Mouse (Mus musculus) CH12.LX (cell line): ENCODE results near the gene Calcoco1. TPM values are rescaled to one million over a fixed set of nuclear protein-coding genes. Genes with fewer than 3 reads are reported as not detected.

ENCODE experiments used
- DNase-seq: peaks from one replicate; pipeline ENCODE4 v3.0.0-alpha.2; 2013; ENCODE audit errors: extremely low read depth
- H3K27ac ChIP-seq: 2 replicates; pipeline ENCODE4 v1.5.1; 2012; ENCODE audit warnings: low read depth, mild to moderate bottlenecking, control low read depth, moderate library complexity; ENCODE audit not compliant: insufficient read depth
- H3K27me3 ChIP-seq: replicated peaks from 2 replicates; pipeline ENCODE3; 2012; ENCODE audit warnings: inconsistent platforms
- H3K36me3 ChIP-seq, 2 experiments: replicated peaks in 1 of 2; 2 replicates each; pipeline versions ENCODE3 to v1.6.1; 2012; ENCODE audit warnings: inconsistent platforms in 1 of 2, low read length in 1 of 2, mild to moderate bottlenecking in 1 of 2, mixed read lengths in 1 of 2, moderate library complexity in 1 of 2; ENCODE audit not compliant: control insufficient read depth in 1 of 2, insufficient read depth in 1 of 2
- H3K4me1 ChIP-seq, 2 experiments: 2 replicates each; pipeline ENCODE4 v1.6.1; 2012; ENCODE audit warnings: inconsistent platforms in 1 of 2, moderate library complexity in 1 of 2; ENCODE audit not compliant: insufficient read depth in 2 of 2, control insufficient read depth in 1 of 2
- H3K4me2 ChIP-seq: 2 replicates; pipeline ENCODE4 v1.6.1; 2012; ENCODE audit warnings: low read depth, mild to moderate bottlenecking, control low read depth; ENCODE audit not compliant: poor library complexity, insufficient read depth, severe bottlenecking
- H3K4me3 ChIP-seq, 3 experiments: fragments of 150-350 bp in 1 of 3; sonication (generic) in 1 of 3; replicated peaks in 1 of 3; 2 replicates each; pipeline versions ENCODE3 to v1.5.1; 2011 to 2012; ENCODE audit warnings: low read depth in 2 of 3, low read length in 2 of 3, mild to moderate bottlenecking in 2 of 3, moderate library complexity in 2 of 3, control low read depth in 1 of 3, improper control_type of control experiment in 1 of 3, inconsistent platforms in 1 of 3, mixed read lengths in 1 of 3; ENCODE audit not compliant: poor library complexity in 1 of 3
- H3K79me2 ChIP-seq: replicated peaks from 2 replicates; pipeline ENCODE4 v1.6.1; 2012; ENCODE audit warnings: mild to moderate bottlenecking, moderate library complexity; ENCODE audit not compliant: control insufficient read depth, poor library complexity, insufficient read depth, severe bottlenecking; ENCODE audit errors: extremely low read depth
- H3K9ac ChIP-seq: 2 replicates; pipeline ENCODE4 v1.6.1; 2012; ENCODE audit warnings: low read depth, mild to moderate bottlenecking, control low read depth, moderate library complexity; ENCODE audit not compliant: insufficient read depth
- H3K9me3 ChIP-seq: replicated peaks from 2 replicates; pipeline ENCODE3; 2012; ENCODE audit warnings: low read length, inconsistent platforms, mixed read lengths
- CHD1 ChIP-seq: IDR thresholded peaks from 2 replicates; pipeline ENCODE4 v1.6.1; 2012; ENCODE audit warnings: low read depth, low read length, improper control_type of control experiment, inconsistent platforms
- CHD2 ChIP-seq: IDR thresholded peaks from 2 replicates; pipeline ENCODE4 v1.6.1; 2011; ENCODE audit warnings: low read length, improper control_type of control experiment
- CTCF ChIP-seq, 2 experiments: IDR thresholded peaks in 1 of 2; conservative IDR thresholded peaks in 1 of 2; 2 replicates each; pipeline ENCODE4 v1.5.1; 2011 to 2012; ENCODE audit warnings: low read depth in 2 of 2, low read length in 2 of 2, improper control_type of control experiment in 1 of 2, inconsistent platforms in 1 of 2, mild to moderate bottlenecking in 1 of 2, moderate library complexity in 1 of 2
- E2F4 ChIP-seq: IDR thresholded peaks from 2 replicates; pipeline ENCODE4 v1.6.1; 2011; ENCODE audit warnings: low read depth, low read length, improper control_type of control experiment; ENCODE audit not compliant: insufficient replicate concordance
- ELF1 ChIP-seq: IDR thresholded peaks from 2 replicates; pipeline ENCODE4 v1.6.1; 2014; ENCODE audit warnings: low read depth, mild to moderate bottlenecking, inconsistent platforms, low read length, improper control_type of control experiment
- EP300 ChIP-seq: IDR thresholded peaks from 2 replicates; pipeline ENCODE4 v1.6.1; 2011; ENCODE audit warnings: low read length, improper control_type of control experiment
- ETS1 ChIP-seq: conservative IDR thresholded peaks from 2 replicates; pipeline ENCODE4 v1.6.1; 2012; ENCODE audit warnings: low read depth, mild to moderate bottlenecking, inconsistent platforms, low read length, improper control_type of control experiment, moderate library complexity
- GABPA ChIP-seq: IDR thresholded peaks from 2 replicates; pipeline ENCODE4 v1.6.1; 2012; ENCODE audit warnings: low read depth, low read length, improper control_type of control experiment, inconsistent platforms; ENCODE audit not compliant: insufficient replicate concordance
- HCFC1 ChIP-seq: IDR thresholded peaks from 2 replicates; pipeline ENCODE4 v1.6.1; 2012; ENCODE audit warnings: low read depth, mild to moderate bottlenecking, inconsistent platforms, low read length, improper control_type of control experiment
- IRF4 ChIP-seq: IDR thresholded peaks from 2 replicates; pipeline ENCODE4 v1.6.1; 2014; ENCODE audit warnings: low read depth, mild to moderate bottlenecking, inconsistent platforms, low read length, improper control_type of control experiment
- JUN ChIP-seq: IDR thresholded peaks from 2 replicates; pipeline ENCODE4 v1.6.1; 2011; ENCODE audit warnings: low read depth, mild to moderate bottlenecking, low read length, improper control_type of control experiment, moderate library complexity; ENCODE audit not compliant: insufficient read depth
- JUND ChIP-seq: conservative IDR thresholded peaks from 2 replicates; pipeline ENCODE4 v1.6.1; 2011; ENCODE audit warnings: low read depth, low read length, improper control_type of control experiment
- KAT2A ChIP-seq: IDR thresholded peaks from 2 replicates; pipeline ENCODE4 v1.6.1; 2012; ENCODE audit warnings: low read length, improper control_type of control experiment, inconsistent platforms; ENCODE audit not compliant: insufficient replicate concordance
- MAFK ChIP-seq: IDR thresholded peaks from 2 replicates; pipeline ENCODE4 v1.6.1; 2011; ENCODE audit warnings: low read length, improper control_type of control experiment; ENCODE audit not compliant: insufficient replicate concordance
- MAX ChIP-seq: IDR thresholded peaks from 2 replicates; pipeline ENCODE4 v1.6.1; 2011; ENCODE audit warnings: low read length, improper control_type of control experiment
- MEF2A ChIP-seq: IDR thresholded peaks from 2 replicates; pipeline ENCODE4 v1.6.1; 2014; ENCODE audit warnings: low read depth, mild to moderate bottlenecking, inconsistent platforms, low read length, improper control_type of control experiment, borderline replicate concordance
- MXI1 ChIP-seq: IDR thresholded peaks from 2 replicates; pipeline ENCODE4 v1.6.1; 2011; ENCODE audit warnings: mild to moderate bottlenecking, low read depth, low read length, improper control_type of control experiment
- MYC ChIP-seq: IDR thresholded peaks from 2 replicates; pipeline ENCODE4 v1.6.1; 2011; ENCODE audit warnings: low read depth, mild to moderate bottlenecking, improper control_type of control experiment, low read length
- NELFE ChIP-seq: IDR thresholded peaks from 2 replicates; pipeline ENCODE4 v1.6.1; 2011; ENCODE audit warnings: low read depth, low read length, improper control_type of control experiment
- NRF1 ChIP-seq: IDR thresholded peaks from 2 replicates; pipeline ENCODE4 v1.6.1; 2014; ENCODE audit warnings: low read depth, mild to moderate bottlenecking, inconsistent platforms, low read length, improper control_type of control experiment, moderate library complexity
- POLR2A ChIP-seq: IDR thresholded peaks from 2 replicates; pipeline ENCODE4 v1.6.1; 2011; ENCODE audit warnings: low read depth, mild to moderate bottlenecking, improper control_type of control experiment, low read length
- POLR2AphosphoS2 ChIP-seq: IDR thresholded peaks from 2 replicates; pipeline ENCODE4 v1.6.1; 2011; ENCODE audit warnings: low read depth, low read length, improper control_type of control experiment
- RAD21 ChIP-seq: IDR thresholded peaks from 2 replicates; pipeline ENCODE4 v1.6.1; 2011; ENCODE audit warnings: low read depth, mild to moderate bottlenecking, low read length, improper control_type of control experiment, moderate library complexity
- RCOR1 ChIP-seq: conservative IDR thresholded peaks from 2 replicates; pipeline ENCODE4 v1.6.1; 2012; ENCODE audit warnings: low read depth, mild to moderate bottlenecking, inconsistent platforms, low read length, improper control_type of control experiment
- SIN3A ChIP-seq: IDR thresholded peaks from 2 replicates; pipeline ENCODE4 v1.6.1; 2012; ENCODE audit warnings: low read length, improper control_type of control experiment, inconsistent platforms
- SMC3 ChIP-seq: IDR thresholded peaks from 2 replicates; pipeline ENCODE4 v1.6.1; 2011; ENCODE audit warnings: low read depth, low read length, improper control_type of control experiment
- TBP ChIP-seq: conservative IDR thresholded peaks from 2 replicates; pipeline ENCODE4 v1.6.1; 2011; ENCODE audit warnings: low read depth, low read length, improper control_type of control experiment
- TCF12 ChIP-seq: IDR thresholded peaks from 2 replicates; pipeline ENCODE4 v1.6.1; 2014; ENCODE audit warnings: low read depth, mild to moderate bottlenecking, inconsistent platforms, low read length, improper control_type of control experiment
- UBTF ChIP-seq: IDR thresholded peaks from 2 replicates; pipeline ENCODE4 v1.6.1; 2012; ENCODE audit warnings: low read depth, mild to moderate bottlenecking, inconsistent platforms, low read length, improper control_type of control experiment, moderate library complexity
- USF1 ChIP-seq: IDR thresholded peaks from 2 replicates; pipeline ENCODE4 v1.6.1; 2014; ENCODE audit warnings: low read depth, mild to moderate bottlenecking, inconsistent platforms, low read length, improper control_type of control experiment
- USF2 ChIP-seq: conservative IDR thresholded peaks from 2 replicates; pipeline ENCODE4 v1.6.1; 2011; ENCODE audit warnings: low read depth, low read length, improper control_type of control experiment
- ZC3H11A ChIP-seq: IDR thresholded peaks from 2 replicates; pipeline ENCODE4 v1.6.1; 2012; ENCODE audit warnings: low read depth, mild to moderate bottlenecking, inconsistent platforms, low read length, improper control_type of control experiment
- ZKSCAN1 ChIP-seq: IDR thresholded peaks from 2 replicates; pipeline ENCODE4 v1.6.1; 2012; ENCODE audit warnings: low read depth, inconsistent platforms, low read length, improper control_type of control experiment, borderline replicate concordance
- ZMIZ1 ChIP-seq: IDR thresholded peaks from 2 replicates; pipeline ENCODE4 v1.6.1; 2012; ENCODE audit warnings: low read depth, mild to moderate bottlenecking, inconsistent platforms, low read length, improper control_type of control experiment
- ZNF384 ChIP-seq: IDR thresholded peaks from 2 replicates; pipeline ENCODE4 v1.6.1; 2012; ENCODE audit warnings: low read depth, low read length, improper control_type of control experiment, inconsistent platforms
- dilution Hi-C: fragments of 300-500 bp; cut with MboI; formaldehyde crosslinking; loops from 2 replicates; pipeline ENCODE4 v1.14.3; 2020; ENCODE audit warnings: low sequenced_read_pairs; ENCODE audit not compliant: extremely low pct_unique_long_range_greater_than_20kb, extremely low pct_ligation_motif_present
- in situ Hi-C: fragments of 300-500 bp; cut with MboI; formaldehyde crosslinking; loops from 3 replicates; pipeline ENCODE4 v1.14.3; 2019; ENCODE audit warnings: low sequenced_read_pairs, low pct_ligation_motif_present, low pct_unique_long_range_greater_than_20kb, mixed read lengths
- polyA plus RNA-seq: library from polyadenylated mRNA; unstranded; fragments of >175 nt; gene quantifications from 2 replicates; pipeline ENCODE4 v1.2.1, GENCODE M21; 2012; ENCODE audit warnings: low read depth; ENCODE audit not compliant: insufficient read length
- total RNA-seq, 2 experiments: library from RNA; depleted of rRNA; stranded (reverse); fragments of 300-350 nt in 1 of 2; fragments of >200 nt in 1 of 2; gene quantifications; 2 replicates each; pipeline ENCODE4 v1.2.3; 2012 to 2014

Calcoco1 gene
- total and polyA plus RNA-seq, 3 experiments: 3.6 to 8.5 (median 7.6) TPM

DNA sequence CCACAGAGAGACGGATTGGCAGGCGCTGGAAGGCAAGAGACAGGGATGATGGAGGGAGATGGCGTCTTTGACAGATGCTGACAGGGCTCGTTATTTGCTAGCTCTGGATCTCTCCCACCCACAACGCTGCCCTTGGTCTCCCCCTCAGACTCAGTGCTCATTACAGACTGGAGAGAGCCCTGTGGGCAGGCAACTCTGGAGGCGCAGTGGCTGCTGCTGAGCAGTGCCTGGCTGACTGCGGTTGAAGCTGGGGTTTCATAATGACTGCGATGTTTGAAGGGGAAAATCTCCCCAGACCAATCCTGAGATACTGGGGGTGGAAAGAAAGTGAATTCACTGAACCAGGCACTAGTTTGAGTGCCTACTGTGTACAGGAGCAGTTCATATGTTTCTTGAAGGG lies 21.2 kb upstream of the Calcoco1 start (continued):
- TF ChIP-seq SMC3 (no peak; the same call in 1 of the 2 replicates), MEF2A (peak; percentile 92), MYC (0 out of 2 replicates have a peak, but pooled peaks have one; percentile 52), CTCF (conservative IDR thresholded peaks at IDR 0.05 in 1 of 2, IDR thresholded peaks at IDR 0.05 in 1 of 2; ENCODE audit: low read depth in 2 of 2, low read length in 2 of 2) (no peak), ETS1 (peak; percentile 80), RAD21 (no peak), JUN (peak; percentile 83), JUND (peak; percentile 89), IRF4 (peak; percentile 99), NELFE (no peak), TBP (no peak), ZKSCAN1 (peak; percentile 55; the same call in 1 of the 2 replicates), ZMIZ1 (no peak; the same call in 1 of the 2 replicates), ZC3H11A (no peak), HCFC1 (no peak)

DNA sequence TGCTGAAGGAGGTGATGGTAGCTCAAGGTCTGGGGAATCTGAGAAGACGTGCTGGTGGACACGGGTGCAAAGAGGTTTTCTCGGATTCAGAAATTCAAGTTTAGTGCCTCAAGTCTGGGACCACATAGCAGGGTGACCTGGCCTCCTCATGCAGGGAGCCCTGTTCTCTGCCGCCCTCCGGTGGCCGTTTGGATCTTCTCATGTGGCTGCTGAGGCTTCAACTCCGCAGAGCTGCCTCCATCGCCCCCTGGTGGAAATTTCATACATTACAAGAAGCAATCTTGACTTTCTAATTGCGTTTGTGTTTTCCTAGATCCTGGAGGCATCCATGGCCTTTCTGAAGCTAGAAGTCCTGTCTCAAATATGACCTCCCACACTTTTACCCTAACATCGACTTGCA lies 20.6 kb upstream of the Calcoco1 start:
- dilution Hi-C loops (no loop called here), in situ Hi-C loops (loop anchor here (5.0 to 25.0 kb wide), 2 partner anchors 40 to 420 kb away; partner anchors contain the start of gene Smug1)
- peak; percentile 96 for DNase-seq
- peak overlapping the region; percentile 73 for H3K4me2 ChIP-seq
- H3K36me3 ChIP-seq: no peaks in the 10 kb centered on the region
- H3K27me3 ChIP-seq: peaks cover 67% of the 10 kb centered on the region
- no peaks in the 10 kb centered on the region for H3K9me3 ChIP-seq
- no peak overlapping the region for H3K27ac ChIP-seq
- no peaks in the 10 kb centered on the region for H3K79me2 ChIP-seq
- 0 out of 2 replicates have a peak overlapping the region, but pooled peaks have one; percentile 2 for H3K9ac ChIP-seq
- H3K4me3 ChIP-seq: peak overlapping the region in 1 of 3 experiments; percentile 18
- H3K4me1 ChIP-seq: peaks cover 16 to 44% of the 10 kb centered on the region in 2 experiments
- TF ChIP-seq CHD2 (no peak), SMC3 (peak; percentile 96), KAT2A (no peak), ZC3H11A (peak; percentile 2; the same call in 1 of the 2 replicates), TCF12 (no peak), USF2 (no peak), POLR2A (no peak), GABPA (no peak), ZMIZ1 (no peak), E2F4 (no peak), MAX (no peak; the same call in 1 of the 2 replicates), UBTF (no peak), CTCF (conservative IDR thresholded peaks at IDR 0.05 in 1 of 2, IDR thresholded peaks at IDR 0.05 in 1 of 2; ENCODE audit: low read depth in 2 of 2, low read length in 2 of 2) (peak; percentile 99 to 100), NRF1 (no peak), NELFE (peak; percentile 55; the same call in 1 of the 2 replicates), POLR2AphosphoS2 (no peak), EP300 (no peak), SIN3A (no peak), JUN (no peak), CHD1 (no peak), MEF2A (0 out of 2 replicates have a peak, but pooled peaks have one; percentile 41), MAFK (no peak), JUND (no peak), IRF4 (no peak; the same call in 1 of the 2 replicates), MYC (peak; percentile 87; the same call in 1 of the 2 replicates), ZKSCAN1 (no peak), MXI1 (no peak), ZNF384 (no peak), USF1 (no peak), RCOR1 (no peak), ELF1 (no peak), TBP (no peak), RAD21 (peak; percentile 85)
